Mouse (Mus musculus): ENCODE data around the gene Prom2. TPM values are rescaled to one million over a fixed set of nuclear protein-coding genes. Genes with fewer than 3 reads are reported as not detected.

The Prom2 gene
- polyA plus RNA-seq, 1 experiment: 0.42 TPM

DNA sequence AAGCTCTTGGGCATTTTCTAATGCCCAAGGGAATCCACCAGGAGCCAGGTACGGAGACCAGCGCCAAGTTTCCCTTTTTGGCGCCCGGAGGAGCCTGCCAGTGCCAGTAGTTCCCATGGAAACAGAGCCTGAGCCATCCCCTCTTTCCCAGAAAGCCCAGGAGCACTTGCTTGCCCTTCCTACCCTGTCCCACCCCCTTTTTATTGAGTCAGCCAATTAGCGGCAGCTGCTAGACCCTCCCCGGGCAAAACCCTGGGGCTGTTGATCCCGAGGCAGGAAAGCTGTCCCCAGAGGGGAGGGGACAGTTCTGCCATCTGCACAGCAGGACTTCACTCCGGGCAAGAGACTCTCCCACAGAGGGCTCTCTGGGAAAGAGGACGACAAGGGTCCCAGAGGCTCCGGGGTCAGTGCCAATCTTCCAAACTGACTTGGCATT, 19.2 kb downstream of the Prom2 start, which contains the start of gene Kcnip3:
Gene Kcnip3 (minus strand): TSS at position 89 of the 436 bp plus-strand sequence.
- peak; percentile 97 for DNase-seq (ENCODE audit: low read depth)
- no peak for TF ChIP-seq CTCF (IDR thresholded peaks at IDR 0.05; ENCODE audit: borderline replicate concordance, extremely low read depth, insufficient read depth, insufficient read length)
- TF ChIP-seq POLR2A (IDR thresholded peaks at IDR 0.05; ENCODE audit: borderline replicate concordance, extremely low read depth, insufficient read depth, insufficient read length, poor library complexity, severe bottlenecking): no peak

DNA sequence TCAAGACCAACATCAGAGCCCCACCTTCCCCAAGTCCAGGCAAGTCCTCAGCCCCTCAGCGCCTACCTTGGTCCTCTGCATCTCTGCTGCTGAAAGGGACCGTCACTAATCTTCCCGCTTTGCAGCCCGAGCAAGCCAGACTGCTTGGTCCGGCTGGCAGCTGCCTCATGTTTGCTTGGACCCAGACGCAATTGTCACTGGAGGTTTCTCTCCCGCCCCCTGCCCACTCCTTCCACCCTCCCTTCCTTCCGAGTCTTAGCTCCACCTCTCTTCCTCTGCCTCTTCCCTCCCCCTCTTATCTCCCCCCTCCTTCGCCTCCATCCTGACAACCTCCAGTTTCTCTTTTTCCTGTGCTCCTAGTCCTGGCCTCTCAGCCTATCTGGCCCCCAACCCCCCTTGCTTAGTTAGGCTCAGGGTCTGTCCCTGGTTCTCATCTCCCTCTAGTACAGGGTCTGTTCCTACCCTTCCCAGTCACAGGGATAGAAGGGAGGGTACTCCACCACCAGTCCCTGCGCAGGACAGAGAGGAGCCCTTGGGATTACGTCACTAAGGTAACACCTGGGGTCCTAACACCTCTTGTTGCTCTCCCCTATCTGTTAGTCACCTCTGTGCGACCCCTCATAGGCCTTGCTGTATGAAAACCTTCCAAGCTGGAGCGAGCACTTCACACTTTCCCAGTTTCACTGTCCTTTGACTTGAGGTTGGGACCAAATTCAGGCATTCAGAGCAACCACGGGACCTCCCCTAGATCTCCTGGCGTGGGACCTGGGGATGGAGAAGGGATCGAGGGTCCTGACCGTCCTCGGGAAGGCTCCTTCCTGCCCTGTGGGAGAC, 19.9 kb downstream of the Prom2 start:
- DNase-seq (ENCODE audit: low read depth): peak; percentile 94
- peak; percentile 56; the same call in 1 of the 2 replicates for TF ChIP-seq POLR2A (IDR thresholded peaks at IDR 0.05; ENCODE audit: borderline replicate concordance, extremely low read depth, insufficient read depth, insufficient read length, poor library complexity, severe bottlenecking)
- no peak for TF ChIP-seq CTCF (IDR thresholded peaks at IDR 0.05; ENCODE audit: borderline replicate concordance, extremely low read depth, insufficient read depth, insufficient read length)

DNA sequence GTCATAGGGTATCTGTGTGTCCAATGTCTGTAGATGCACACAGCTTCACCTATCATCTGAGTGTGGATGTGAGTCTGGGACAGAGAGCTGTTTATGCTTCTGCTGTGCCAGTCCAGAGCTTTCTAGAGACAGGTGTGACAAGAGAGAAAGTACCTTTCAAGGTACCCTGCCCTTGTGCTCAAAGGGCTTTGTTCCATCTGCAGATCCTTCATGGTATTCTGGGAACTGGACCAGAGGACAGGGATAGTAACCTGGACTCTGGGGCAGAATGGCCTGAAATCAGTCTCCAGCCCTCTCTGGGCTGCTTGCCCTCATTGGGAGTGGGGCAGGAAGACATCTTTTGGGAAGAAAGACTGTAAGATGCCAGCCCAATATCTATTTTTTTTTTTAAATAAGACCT, 21.1 kb downstream of the Prom2 start:
- TF ChIP-seq POLR2A (IDR thresholded peaks at IDR 0.05; ENCODE audit: borderline replicate concordance, extremely low read depth, insufficient read depth, insufficient read length, poor library complexity, severe bottlenecking) (no peak), CTCF (IDR thresholded peaks at IDR 0.05; ENCODE audit: borderline replicate concordance, extremely low read depth, insufficient read depth, insufficient read length) (no peak)
- DNase-seq (ENCODE audit: low read depth): no peak

DNA sequence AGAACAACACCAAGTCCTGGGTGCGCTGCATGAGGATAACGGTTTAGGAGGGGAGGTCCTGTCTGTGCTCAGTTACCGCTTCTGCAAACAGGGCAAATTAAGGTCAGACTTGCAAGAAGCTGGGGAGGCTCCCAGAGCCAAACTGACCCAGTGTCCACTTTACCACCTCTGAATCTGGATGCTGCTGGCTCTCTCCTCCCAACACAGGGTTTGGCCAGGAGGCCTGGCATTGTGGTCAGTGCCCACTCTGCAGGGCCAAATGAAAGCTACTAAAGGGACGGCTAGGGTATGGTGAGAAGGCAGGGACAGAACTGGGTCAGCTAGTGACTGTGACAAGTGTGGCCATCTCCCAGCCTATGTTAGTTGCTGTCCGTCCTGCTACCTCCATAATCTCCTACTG, 22.0 kb downstream of the Prom2 start:
- no peak for DNase-seq (ENCODE audit: low read depth)
- TF ChIP-seq POLR2A (IDR thresholded peaks at IDR 0.05; ENCODE audit: borderline replicate concordance, extremely low read depth, insufficient read depth, insufficient read length, poor library complexity, severe bottlenecking) (no peak), CTCF (IDR thresholded peaks at IDR 0.05; ENCODE audit: borderline replicate concordance, extremely low read depth, insufficient read depth, insufficient read length) (no peak)

DNA sequence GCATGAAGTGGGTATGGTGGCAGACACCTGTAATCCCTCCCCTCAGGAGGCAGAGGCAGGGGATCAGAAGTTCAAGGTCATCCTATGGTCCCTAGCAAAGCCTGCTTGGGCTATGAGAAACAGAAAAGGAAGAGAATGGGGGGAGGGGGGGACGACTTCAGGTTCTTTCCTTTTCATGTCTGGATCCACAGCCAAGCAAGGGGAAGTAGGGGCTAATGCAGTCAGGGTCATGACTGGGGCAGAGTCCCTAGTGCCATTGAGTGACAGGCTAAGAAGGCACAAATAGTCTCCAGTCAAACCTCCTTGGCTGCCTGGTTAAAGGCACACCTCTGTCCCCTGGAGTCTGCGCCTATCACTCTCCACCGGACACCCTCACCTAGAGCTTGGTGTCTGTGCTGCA, 22.4 kb downstream of the Prom2 start:
- TF ChIP-seq POLR2A (IDR thresholded peaks at IDR 0.05; ENCODE audit: borderline replicate concordance, extremely low read depth, insufficient read depth, insufficient read length, poor library complexity, severe bottlenecking) (no peak), CTCF (IDR thresholded peaks at IDR 0.05; ENCODE audit: borderline replicate concordance, extremely low read depth, insufficient read depth, insufficient read length) (no peak)
- DNase-seq (ENCODE audit: low read depth): no peak

DNA sequence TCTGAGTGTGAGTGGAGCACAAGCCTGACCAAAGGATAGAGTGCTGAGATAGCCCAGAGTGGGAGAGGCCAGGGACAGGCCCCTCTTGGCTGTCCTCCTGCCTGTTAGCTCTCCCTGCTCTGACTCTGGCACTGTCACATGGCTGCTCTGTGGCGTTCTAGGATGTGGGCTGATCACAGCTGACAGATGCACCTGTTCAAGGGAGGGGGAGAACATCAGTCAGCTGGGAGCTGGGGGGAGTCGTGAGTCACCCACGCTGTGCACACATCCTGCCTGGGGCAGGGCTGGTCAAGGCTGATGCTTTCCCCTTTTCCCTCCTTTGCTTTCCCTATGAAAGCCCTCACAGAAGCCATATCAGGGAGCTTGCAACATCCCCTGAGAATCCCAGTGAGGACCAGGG, 23.0 kb downstream of the Prom2 start:
- no peak for DNase-seq (ENCODE audit: low read depth)
- TF ChIP-seq POLR2A (IDR thresholded peaks at IDR 0.05; ENCODE audit: borderline replicate concordance, extremely low read depth, insufficient read depth, insufficient read length, poor library complexity, severe bottlenecking) (no peak), CTCF (IDR thresholded peaks at IDR 0.05; ENCODE audit: borderline replicate concordance, extremely low read depth, insufficient read depth, insufficient read length) (no peak)

DNA sequence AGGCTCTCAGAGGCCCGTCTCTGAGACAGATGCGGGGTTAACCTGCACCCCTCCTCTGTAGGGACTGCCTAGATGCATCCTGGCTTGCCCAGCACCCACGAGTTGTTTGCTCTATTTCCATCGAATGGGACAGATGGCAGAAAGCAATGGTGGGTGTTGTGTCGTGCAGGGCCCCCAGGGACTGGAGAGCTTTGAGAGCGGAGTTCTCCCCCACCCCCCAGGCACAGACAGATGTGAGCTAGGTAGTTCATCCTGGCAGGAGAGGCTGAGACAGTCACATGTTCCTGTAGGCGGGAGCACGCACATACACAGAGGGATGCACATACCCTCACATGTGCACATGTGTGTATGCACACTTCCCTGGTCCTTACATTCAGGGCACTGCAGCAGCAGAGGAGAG, 24.2 kb downstream of the Prom2 start:
- no peak for DNase-seq (ENCODE audit: low read depth)
- TF ChIP-seq CTCF (IDR thresholded peaks at IDR 0.05; ENCODE audit: borderline replicate concordance, extremely low read depth, insufficient read depth, insufficient read length) (no peak), POLR2A (IDR thresholded peaks at IDR 0.05; ENCODE audit: borderline replicate concordance, extremely low read depth, insufficient read depth, insufficient read length, poor library complexity, severe bottlenecking) (no peak)

DNA sequence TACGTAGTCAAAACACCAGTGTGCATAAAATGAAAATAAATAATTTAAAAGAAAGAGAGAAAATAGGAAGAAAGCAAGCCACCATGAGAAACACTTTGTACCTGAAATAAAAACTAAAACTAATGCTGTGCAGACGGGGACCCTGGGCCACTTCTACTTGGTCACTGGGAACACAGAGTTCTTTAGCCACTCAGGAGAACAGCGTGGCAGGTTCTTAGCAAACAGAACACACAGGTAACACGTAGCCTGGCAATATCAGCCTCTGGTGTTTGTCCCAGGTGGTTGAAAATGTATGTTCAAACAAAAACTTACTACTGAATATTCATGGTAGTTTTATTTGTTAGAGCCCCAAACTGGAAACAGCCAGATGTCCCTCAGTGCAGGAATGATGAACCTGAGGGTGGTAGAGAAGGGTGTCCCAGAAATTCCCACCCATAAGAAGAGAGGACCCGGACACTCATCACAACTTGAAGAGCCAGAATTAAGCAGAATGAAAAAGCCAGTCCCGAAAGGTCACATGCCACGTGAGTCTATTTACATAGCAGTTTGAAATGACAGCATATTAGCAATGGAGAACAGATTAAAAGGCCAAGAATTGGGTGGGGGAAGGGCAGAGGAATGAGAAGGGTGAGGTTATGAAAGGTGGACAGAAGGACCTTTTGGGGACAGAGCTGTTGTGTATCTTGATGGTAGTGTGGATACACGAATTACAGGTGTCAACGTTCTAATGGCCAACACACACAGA, 26.7 kb downstream of the Prom2 start:
- DNase-seq (ENCODE audit: low read depth): no peak
- no peak for TF ChIP-seq POLR2A (IDR thresholded peaks at IDR 0.05; ENCODE audit: borderline replicate concordance, extremely low read depth, insufficient read depth, insufficient read length, poor library complexity, severe bottlenecking)
- no peak for TF ChIP-seq CTCF (IDR thresholded peaks at IDR 0.05; ENCODE audit: borderline replicate concordance, extremely low read depth, insufficient read depth, insufficient read length)

DNA sequence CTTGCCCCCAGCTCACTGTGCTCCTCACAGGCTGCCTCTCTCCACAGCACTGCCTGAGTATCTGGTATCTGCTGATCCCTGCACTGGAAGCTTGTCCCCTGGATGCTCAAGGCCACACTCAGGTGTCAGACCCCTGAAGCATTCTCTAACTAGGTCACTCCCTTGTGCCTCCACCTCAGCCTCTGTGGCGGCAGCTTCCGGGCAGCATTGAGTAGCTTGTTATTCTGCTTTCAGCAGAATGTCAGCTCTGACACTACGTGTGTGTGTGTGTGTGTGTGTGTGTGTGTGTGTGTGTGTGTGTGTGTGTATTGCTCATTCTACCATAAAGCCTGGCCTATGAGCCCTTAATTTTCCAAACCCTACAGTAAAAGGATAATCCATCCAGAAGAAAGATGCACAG, 28.0 kb downstream of the Prom2 start:
- no peak for TF ChIP-seq POLR2A (IDR thresholded peaks at IDR 0.05; ENCODE audit: borderline replicate concordance, extremely low read depth, insufficient read depth, insufficient read length, poor library complexity, severe bottlenecking)
- TF ChIP-seq CTCF (IDR thresholded peaks at IDR 0.05; ENCODE audit: borderline replicate concordance, extremely low read depth, insufficient read depth, insufficient read length): no peak
- DNase-seq (ENCODE audit: low read depth): peak; percentile 33

DNA sequence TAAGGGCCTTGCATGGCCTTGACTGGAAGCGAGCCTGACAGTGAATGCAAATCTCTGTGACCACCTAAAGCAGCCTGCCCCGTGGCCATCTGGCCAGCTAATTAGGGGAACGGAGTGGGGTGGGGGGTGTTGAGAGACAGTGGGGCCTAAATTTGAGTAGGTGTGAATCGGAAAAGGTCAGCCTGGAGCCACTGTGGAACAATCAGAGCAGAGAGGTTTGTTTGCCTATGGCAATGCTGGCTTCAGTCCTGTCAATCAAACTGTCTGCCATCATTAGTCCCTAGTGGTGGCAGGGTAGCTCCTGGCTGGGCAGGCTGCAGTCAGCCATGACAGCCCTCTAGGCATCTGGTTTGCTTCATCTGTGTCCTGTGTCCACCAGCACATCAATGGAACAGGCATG, 29.8 kb downstream of the Prom2 start:
- DNase-seq (ENCODE audit: low read depth): peak; percentile 70
- TF ChIP-seq CTCF (IDR thresholded peaks at IDR 0.05; ENCODE audit: borderline replicate concordance, extremely low read depth, insufficient read depth, insufficient read length) (no peak), POLR2A (IDR thresholded peaks at IDR 0.05; ENCODE audit: borderline replicate concordance, extremely low read depth, insufficient read depth, insufficient read length, poor library complexity, severe bottlenecking) (no peak)

DNA sequence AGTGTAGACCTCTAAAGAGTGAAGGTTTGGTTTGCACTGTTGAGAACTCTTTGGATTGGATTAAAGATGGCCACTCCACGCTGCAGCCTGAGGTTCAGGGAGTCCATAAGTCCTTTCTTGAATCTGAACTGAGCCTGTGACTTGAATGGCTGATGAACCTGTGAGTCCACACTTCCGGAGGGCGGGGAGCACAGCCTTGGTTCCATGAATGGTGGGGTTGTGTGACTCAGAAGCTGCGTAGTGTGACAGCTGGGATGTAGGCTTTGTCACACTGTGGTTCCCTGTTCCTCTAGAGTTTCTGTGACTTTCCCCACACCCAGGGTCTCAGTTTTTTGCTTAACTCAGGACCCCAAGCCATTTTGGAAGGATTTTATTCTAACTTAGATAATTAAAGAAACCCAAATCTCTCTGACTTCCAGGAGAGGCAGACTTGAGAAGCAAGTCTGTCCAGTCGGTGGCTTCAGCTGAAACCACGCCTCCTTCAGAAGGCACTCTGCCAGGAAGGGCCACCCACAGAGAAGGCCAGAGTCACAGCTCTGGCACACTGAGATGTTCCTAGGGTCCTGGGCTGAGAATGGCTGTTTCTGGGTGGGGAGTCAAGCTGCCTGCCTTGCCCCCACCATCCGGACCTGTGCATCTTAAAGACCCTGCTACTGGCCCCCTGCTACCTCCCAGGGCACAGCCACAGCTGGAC, 33.2 kb downstream of the Prom2 start:
- no peak for TF ChIP-seq POLR2A (IDR thresholded peaks at IDR 0.05; ENCODE audit: borderline replicate concordance, extremely low read depth, insufficient read depth, insufficient read length, poor library complexity, severe bottlenecking)
- no peak for TF ChIP-seq CTCF (IDR thresholded peaks at IDR 0.05; ENCODE audit: borderline replicate concordance, extremely low read depth, insufficient read depth, insufficient read length)
- no peak for DNase-seq (ENCODE audit: low read depth)
